Mouse (Mus musculus): Measurements from ENCODE around the gene Gm14190. TPM values are rescaled to one million over a fixed set of nuclear protein-coding genes. Genes with fewer than 3 reads are reported as not detected.
"Not testable (repeated sequence)": the region's sequence is repeated elsewhere in the genome, so short reads cannot be mapped to it uniquely, and the experiment has no call there.

The Gm14190 gene
- polyA plus RNA-seq (2016; fragmentation: Nextera tagmentation; extraction: Ambion mirVana), result not detected in 2 replicates

GRCm38 (mm10) chr11:99690463-99690862 is at the start of gene Gm14190:
TSS of gene Gm14190 (minus strand) at chr11:99690740.
- DNase-seq (ENCODE audit: low spot score), result no peak
- Histone ChIP-seq H3K27ac (replicated peaks) (no peak within 1 kb of the TSS), H3K4me1 (no peaks in the 10 kb centered on the region), H3K4me3 (no peak within 1 kb of the TSS), H3K36me3 (no peaks in the 10 kb centered on the region), H3K27me3 (ENCODE audit: low read depth, poor library complexity, severe bottlenecking) (no peaks in the 10 kb centered on the region), H3K9me3 (replicated peaks) (no peaks in the 10 kb centered on the region)
- 77% methylated on average over 1 of the region's 1 CpGs for WGBS

GRCm38 (mm10) chr11:99734190-99734589 is 43.6 kb upstream of the Gm14190 start, which contains the start of gene Gm14180:
TSS of gene Gm14180 (minus strand) at chr11:99734290.
- Histone ChIP-seq H3K27ac (replicated peaks) (no peak within 1 kb of the TSS), H3K4me1 (no peaks in the 10 kb centered on the region), H3K9me3 (replicated peaks) (no peaks in the 10 kb centered on the region), H3K36me3 (no peaks in the 10 kb centered on the region), H3K4me3 (no peak within 1 kb of the TSS), H3K27me3 (ENCODE audit: low read depth, poor library complexity, severe bottlenecking) (no peaks in the 10 kb centered on the region)
- no peak for DNase-seq (ENCODE audit: low spot score)
- 74% methylated on average over 2 of the region's 2 CpGs for WGBS

- H3K4me1 ChIP-seq, result no peaks in the 10 kb centered on the region
- no peaks in the 10 kb centered on the region for H3K36me3 ChIP-seq
- no peaks in the 10 kb centered on the region for H3K9me3 ChIP-seq (replicated peaks)
- 80% methylated on average over 2 of the region's 2 CpGs for WGBS
- no peak for DNase-seq (ENCODE audit: low spot score)
- no peak overlapping the region for H3K27ac ChIP-seq (replicated peaks)
- no peak overlapping the region for H3K4me3 ChIP-seq
- no peaks in the 10 kb centered on the region for H3K27me3 ChIP-seq (ENCODE audit: low read depth, poor library complexity, severe bottlenecking)
These were observed 33.5 kb upstream of the Gm14190 start for GRCm38 (mm10) chr11:99724061-99724460.

GRCm38 (mm10) chr11:99718759-99719158 is 28.2 kb upstream of the Gm14190 start:
- H3K27ac ChIP-seq (replicated peaks), result no peak overlapping the region
- WGBS, result 91% methylated on average over 1 of the region's 1 CpGs
- no peaks in the 10 kb centered on the region for H3K4me1 ChIP-seq
- H3K36me3 ChIP-seq, result no peaks in the 10 kb centered on the region
- no peaks in the 10 kb centered on the region for H3K27me3 ChIP-seq (ENCODE audit: low read depth, poor library complexity, severe bottlenecking)
- H3K9me3 ChIP-seq (replicated peaks), result peaks cover 3% of the 10 kb centered on the region; the same call in 1 of the 2 replicates
- no peak overlapping the region for H3K4me3 ChIP-seq
- DNase-seq (ENCODE audit: low spot score), result no peak

- H3K27me3 ChIP-seq (ENCODE audit: low read depth, poor library complexity, severe bottlenecking); H3K36me3 ChIP-seq; H3K4me3 ChIP-seq; DNase-seq (ENCODE audit: low spot score); H3K27ac ChIP-seq (replicated peaks); H3K4me1 ChIP-seq; H3K9me3 ChIP-seq (replicated peaks): not testable (repeated sequence)
- 85% methylated on average over 1 of the region's 1 CpGs for WGBS
These were observed 5.3 kb downstream of the Gm14190 start for GRCm38 (mm10) chr11:99685235-99685634.

- H3K4me1 ChIP-seq, result no peaks in the 10 kb centered on the region
- WGBS, result 92% methylated on average over 2 of the region's 2 CpGs
- no peaks in the 10 kb centered on the region for H3K9me3 ChIP-seq (replicated peaks)
- no peak overlapping the region for H3K27ac ChIP-seq (replicated peaks)
- DNase-seq (ENCODE audit: low spot score), result no peak
- no peak overlapping the region for H3K4me3 ChIP-seq
- H3K36me3 ChIP-seq, result no peaks in the 10 kb centered on the region
- no peaks in the 10 kb centered on the region for H3K27me3 ChIP-seq (ENCODE audit: low read depth, poor library complexity, severe bottlenecking)
These were observed 7.1 kb downstream of the Gm14190 start for GRCm38 (mm10) chr11:99683481-99683880.

- H3K4me1 ChIP-seq, result no peaks in the 10 kb centered on the region
- no peak within 1 kb of the TSS for H3K4me3 ChIP-seq
- DNase-seq (ENCODE audit: low spot score), result no peak
- no peaks in the 10 kb centered on the region for H3K36me3 ChIP-seq
- H3K27ac ChIP-seq (replicated peaks), result peak within 1 kb of the TSS; percentile 38; the same call in 1 of the 2 replicates
- H3K27me3 ChIP-seq (ENCODE audit: low read depth, poor library complexity, severe bottlenecking), result no peaks in the 10 kb centered on the region
- no peaks in the 10 kb centered on the region for H3K9me3 ChIP-seq (replicated peaks)
These were observed 24.7 kb downstream of the Gm14190 start, which contains the start of gene Krtap4-6 for GRCm38 (mm10) chr11:99665860-99666259. TSS of gene Krtap4-6 (minus strand) at chr11:99665960.

GRCm38 (mm10) chr11:99662802-99663201 is 27.7 kb downstream of the Gm14190 start:
- no peaks in the 10 kb centered on the region for H3K27me3 ChIP-seq (ENCODE audit: low read depth, poor library complexity, severe bottlenecking)
- H3K4me1 ChIP-seq, result peaks cover 4% of the 10 kb centered on the region
- DNase-seq (ENCODE audit: low spot score), result no peak
- no peaks in the 10 kb centered on the region for H3K36me3 ChIP-seq
- no peak overlapping the region for H3K27ac ChIP-seq (replicated peaks)
- H3K4me3 ChIP-seq, result no peak overlapping the region
- 89% methylated on average over 10 of the region's 10 CpGs for WGBS
- no peaks in the 10 kb centered on the region for H3K9me3 ChIP-seq (replicated peaks)

- no peaks in the 10 kb centered on the region for H3K36me3 ChIP-seq
- WGBS, result 92% methylated on average over 4 of the region's 4 CpGs
- no peak overlapping the region for H3K4me3 ChIP-seq
- no peak for DNase-seq (ENCODE audit: low spot score)
- H3K4me1 ChIP-seq, result peaks cover 4% of the 10 kb centered on the region
- no peak overlapping the region for H3K27ac ChIP-seq (replicated peaks)
- H3K27me3 ChIP-seq (ENCODE audit: low read depth, poor library complexity, severe bottlenecking), result no peaks in the 10 kb centered on the region
- no peaks in the 10 kb centered on the region for H3K9me3 ChIP-seq (replicated peaks)
These were observed 31.3 kb downstream of the Gm14190 start for GRCm38 (mm10) chr11:99659256-99659655.

- H3K27me3 ChIP-seq (ENCODE audit: low read depth, poor library complexity, severe bottlenecking); H3K4me3 ChIP-seq; H3K36me3 ChIP-seq; DNase-seq (ENCODE audit: low spot score); H3K9me3 ChIP-seq (replicated peaks); H3K4me1 ChIP-seq: not testable (repeated sequence)
- WGBS, result 74% methylated on average over 10 of the region's 10 CpGs
- H3K27ac ChIP-seq (replicated peaks), result peak within 1 kb of the TSS; percentile 59; the same call in 1 of the 2 replicates
These were observed 32.0 kb downstream of the Gm14190 start, which contains the start of gene Gm11563 for GRCm38 (mm10) chr11:99658467-99659010. TSS of gene Gm11563 (minus strand) at chr11:99658960.

- H3K4me3 ChIP-seq, result no peak overlapping the region
- H3K27me3 ChIP-seq (ENCODE audit: low read depth, poor library complexity, severe bottlenecking), result no peaks in the 10 kb centered on the region
- 61% methylated on average over 5 of the region's 5 CpGs for WGBS
- H3K36me3 ChIP-seq, result no peaks in the 10 kb centered on the region
- no peaks in the 10 kb centered on the region for H3K9me3 ChIP-seq (replicated peaks)
- H3K4me1 ChIP-seq, result peaks cover 4% of the 10 kb centered on the region
- DNase-seq (ENCODE audit: low spot score), result no peak
- no peak overlapping the region for H3K27ac ChIP-seq (replicated peaks)
These were observed 33.5 kb downstream of the Gm14190 start for GRCm38 (mm10) chr11:99657051-99657450.

- Histone ChIP-seq H3K4me1 (no peaks in the 10 kb centered on the region), H3K9me3 (replicated peaks) (no peaks in the 10 kb centered on the region), H3K36me3 (no peaks in the 10 kb centered on the region), H3K4me3 (no peak within 1 kb of the TSS), H3K27me3 (ENCODE audit: low read depth, poor library complexity, severe bottlenecking) (no peaks in the 10 kb centered on the region), H3K27ac (replicated peaks) (no peak within 1 kb of the TSS)
- no peak for DNase-seq (ENCODE audit: low spot score)
- 78% methylated on average over 2 of the region's 2 CpGs for WGBS
These were observed 40.4 kb downstream of the Gm14190 start, which contains the start of gene Gm11555 for GRCm38 (mm10) chr11:99650136-99650535. TSS of gene Gm11555 (minus strand) at chr11:99650236.

- H3K27ac ChIP-seq (replicated peaks), result no peak overlapping the region
These were observed 44.1 kb downstream of the Gm14190 start for GRCm38 (mm10) chr11:99646444-99646843.

More at GRCm38 (mm10) chr11:99646444-99646843, 44.1 kb downstream of the Gm14190 start:
- H3K27me3 ChIP-seq (ENCODE audit: low read depth, poor library complexity, severe bottlenecking), result no peaks in the 10 kb centered on the region
- WGBS, result 90% methylated on average over 15 of the region's 15 CpGs
- no peaks in the 10 kb centered on the region for H3K36me3 ChIP-seq
- no peak for DNase-seq (ENCODE audit: low spot score)
- H3K4me3 ChIP-seq, result no peak overlapping the region
- H3K9me3 ChIP-seq (replicated peaks), result no peaks in the 10 kb centered on the region
- no peaks in the 10 kb centered on the region for H3K4me1 ChIP-seq
